Mouse (Mus musculus) megakaryocyte, embryonic 14.5 days (primary cell): Measurements from ENCODE around the gene Rab40c. TPM values are rescaled to one million over a fixed set of nuclear protein-coding genes. Genes with fewer than 3 reads are reported as not detected.

Experiments
- H3K27me3 ChIP-seq: replicated peaks from 2 replicates; pipeline ENCODE3; 2012; ENCODE audit warnings: inconsistent platforms
- H3K36me3 ChIP-seq: replicated peaks from 2 replicates; pipeline ENCODE3; 2012; ENCODE audit warnings: low read length, inconsistent platforms, mixed read lengths
- H3K4me1 ChIP-seq: 2 replicates; pipeline ENCODE4 v1.6.1; 2012; ENCODE audit warnings: inconsistent platforms
- H3K4me3 ChIP-seq: replicated peaks from 2 replicates; pipeline ENCODE3; 2012; ENCODE audit warnings: moderate library complexity, mild to moderate bottlenecking, inconsistent platforms
- H3K9me3 ChIP-seq: 2 replicates; pipeline ENCODE4 v1.6.1; 2012; ENCODE audit warnings: inconsistent platforms
- FLI1 ChIP-seq: IDR thresholded peaks from 2 replicates; pipeline ENCODE4 v1.6.1; 2012; ENCODE audit warnings: low read length, inconsistent platforms, mixed read lengths
- GATA1 ChIP-seq: IDR thresholded peaks from 3 replicates; pipeline ENCODE4 v1.6.1; 2012; ENCODE audit warnings: mixed read lengths, low read length, inconsistent platforms, borderline replicate concordance
- polyA plus RNA-seq: library from polyadenylated mRNA; stranded (reverse); fragments of >175 nt; gene quantifications from 2 replicates; pipeline ENCODE4 v1.2.3, GENCODE M21; 2012; ENCODE audit warnings: low replicate concordance; ENCODE audit not compliant: insufficient read depth

Gene Rab40c
- polyA plus RNA-seq, 1 experiment, result 8.8 TPM

DNA sequence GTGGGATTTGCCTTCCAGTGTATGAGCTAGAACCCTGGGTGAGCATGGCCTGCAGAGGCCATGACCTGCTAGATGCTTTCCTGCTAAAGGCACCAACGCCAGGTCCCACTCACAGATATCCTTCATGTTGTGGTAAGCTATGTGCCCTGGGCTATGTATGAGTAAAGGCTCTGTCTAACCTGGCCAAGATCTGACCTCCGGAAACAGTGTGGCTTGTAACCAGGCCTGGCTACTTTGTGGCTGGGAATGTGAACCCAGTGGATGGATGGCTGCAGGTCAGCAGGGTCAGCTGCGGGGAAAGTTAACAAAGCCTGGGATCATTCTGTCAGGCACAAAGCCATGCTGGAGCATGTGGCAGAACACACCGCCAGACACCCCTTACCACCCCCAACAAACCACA, 37.8 kb downstream of the Rab40c start:
- Histone ChIP-seq H3K36me3 (peaks cover 93% of the 10 kb centered on the region), H3K27me3 (no peaks in the 10 kb centered on the region), H3K4me3 (no peak overlapping the region), H3K9me3 (no peaks in the 10 kb centered on the region), H3K4me1 (peaks cover 40% of the 10 kb centered on the region)
- no peak for TF ChIP-seq FLI1
- TF ChIP-seq GATA1, result no peak

DNA sequence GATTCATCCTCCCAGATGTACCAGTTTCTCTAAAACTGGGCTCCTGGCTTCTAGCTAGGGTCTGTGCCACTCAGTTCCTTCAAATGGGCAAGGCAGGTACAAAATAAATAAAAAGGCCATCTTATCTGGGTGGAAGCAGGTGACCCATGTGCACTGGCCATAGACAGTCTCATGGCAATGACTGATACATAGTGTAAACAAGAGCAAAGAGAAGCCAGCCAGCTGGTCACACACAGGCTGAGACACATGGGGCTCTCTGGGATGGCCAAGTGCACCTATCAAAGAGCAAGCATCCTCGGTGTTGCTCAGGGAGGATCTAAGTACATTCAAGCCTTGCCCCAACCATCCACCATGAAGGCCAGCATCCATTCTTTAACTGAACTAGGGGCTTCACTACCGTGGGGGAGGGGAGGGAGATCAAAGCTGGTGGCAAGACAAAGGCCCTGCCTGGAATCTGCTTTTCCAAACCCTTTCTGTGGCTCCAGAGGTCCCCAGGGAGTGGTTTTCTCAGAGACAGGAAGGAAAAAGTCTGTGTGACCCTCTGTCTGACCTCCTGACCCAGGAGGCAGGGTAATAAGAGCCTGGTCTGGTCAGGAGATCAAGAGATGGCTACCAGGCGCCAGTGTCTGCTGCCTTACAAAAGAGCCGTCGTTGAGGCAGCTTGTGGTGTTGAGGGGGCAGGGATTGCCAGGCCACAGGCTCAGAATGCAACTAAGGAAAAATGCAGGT, 38.5 kb downstream of the Rab40c start:
- H3K4me3 ChIP-seq, result no peak overlapping the region
- peaks cover 91% of the 10 kb centered on the region for H3K36me3 ChIP-seq
- no peaks in the 10 kb centered on the region for H3K27me3 ChIP-seq
- no peak for TF ChIP-seq FLI1
- H3K9me3 ChIP-seq, result no peaks in the 10 kb centered on the region
- H3K4me1 ChIP-seq, result peaks cover 40% of the 10 kb centered on the region

- no peak within 1 kb of the TSS for H3K4me3 ChIP-seq
- H3K36me3 ChIP-seq, result peaks cover 84% of the 10 kb centered on the region
- peaks cover 40% of the 10 kb centered on the region for H3K4me1 ChIP-seq
- TF ChIP-seq GATA1 (no peak), FLI1 (no peak)
- H3K9me3 ChIP-seq, result no peaks in the 10 kb centered on the region
- H3K27me3 ChIP-seq, result no peaks in the 10 kb centered on the region
Measured at GRCm38 (mm10) chr17:25880196-25880910, 39.2 kb downstream of the Rab40c start, which contains the start of gene Wfikkn1. Wfikkn1 (minus strand) TSS chr17:25880858.

- TF ChIP-seq GATA1 (no peak), FLI1 (no peak)
- Histone ChIP-seq H3K4me1 (peaks cover 40% of the 10 kb centered on the region), H3K36me3 (peaks cover 78% of the 10 kb centered on the region), H3K9me3 (no peaks in the 10 kb centered on the region), H3K27me3 (no peaks in the 10 kb centered on the region), H3K4me3 (no peak overlapping the region)
Measured at GRCm38 (mm10) chr17:25879750-25880149, 39.8 kb downstream of the Rab40c start.

DNA sequence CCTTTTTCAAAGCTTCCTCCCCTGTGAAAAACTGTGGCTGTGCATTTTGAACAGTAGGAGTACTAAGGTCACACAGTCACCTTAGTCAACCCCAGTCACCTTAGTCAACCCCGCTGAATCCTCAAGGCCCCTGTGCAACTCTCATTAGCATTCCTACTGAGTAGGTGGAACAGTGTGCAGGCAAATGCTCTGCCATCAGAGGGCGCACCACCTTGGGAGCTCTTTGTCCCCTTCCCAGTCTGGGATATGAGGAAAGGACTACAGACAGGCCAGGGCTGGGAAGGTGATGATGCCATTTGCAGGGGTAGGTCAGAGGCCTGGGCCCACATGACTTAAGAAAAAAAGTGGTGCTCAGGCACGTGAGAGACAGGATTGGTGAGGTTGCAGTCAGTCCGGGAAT, 40.3 kb downstream of the Rab40c start:
- peaks cover 45% of the 10 kb centered on the region for H3K4me1 ChIP-seq
- H3K27me3 ChIP-seq, result no peaks in the 10 kb centered on the region
- TF ChIP-seq GATA1, result no peak
- no peak for TF ChIP-seq FLI1
- H3K4me3 ChIP-seq, result no peak overlapping the region
- H3K9me3 ChIP-seq, result no peaks in the 10 kb centered on the region
- H3K36me3 ChIP-seq, result peaks cover 73% of the 10 kb centered on the region

DNA sequence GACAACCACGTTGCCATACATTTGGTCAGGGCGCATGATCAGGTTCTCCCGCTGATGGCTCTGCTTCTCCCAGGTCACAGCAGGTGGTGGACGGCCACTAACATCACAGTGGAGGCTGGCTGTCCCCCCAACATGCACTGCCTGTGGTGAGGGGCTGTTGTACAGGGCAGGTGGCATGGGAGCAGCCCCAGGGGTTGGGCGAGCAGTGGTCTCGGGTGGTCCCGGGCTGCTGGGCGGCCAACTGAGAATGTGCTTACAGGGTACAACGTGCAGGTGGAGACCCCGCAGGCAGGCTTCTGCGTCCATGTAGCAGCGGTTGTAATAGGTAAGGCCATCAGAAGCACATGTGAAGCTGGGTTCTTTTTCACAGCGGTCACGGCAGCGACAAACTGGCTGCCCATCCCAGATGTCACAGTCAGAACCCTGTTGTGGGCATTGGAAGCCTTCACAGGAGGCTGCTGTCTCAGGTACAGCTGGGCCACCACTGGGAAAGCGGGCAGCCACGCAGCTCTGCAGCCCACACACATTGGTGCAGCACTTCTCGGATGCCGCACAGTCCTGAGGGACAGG, 40.8 kb downstream of the Rab40c start:
- no peaks in the 10 kb centered on the region for H3K9me3 ChIP-seq
- H3K4me3 ChIP-seq, result no peak overlapping the region
- H3K27me3 ChIP-seq, result no peaks in the 10 kb centered on the region
- peaks cover 67% of the 10 kb centered on the region for H3K36me3 ChIP-seq
- peaks cover 50% of the 10 kb centered on the region for H3K4me1 ChIP-seq
- TF ChIP-seq FLI1 (no peak), GATA1 (no peak)

- Histone ChIP-seq H3K9me3 (no peaks in the 10 kb centered on the region), H3K4me3 (peak overlapping the region; percentile 9), H3K36me3 (peaks cover 60% of the 10 kb centered on the region), H3K27me3 (no peaks in the 10 kb centered on the region), H3K4me1 (peaks cover 53% of the 10 kb centered on the region)
- TF ChIP-seq FLI1 (no peak), GATA1 (no peak)
Measured at GRCm38 (mm10) chr17:25877741-25878610, 41.6 kb downstream of the Rab40c start.

DNA sequence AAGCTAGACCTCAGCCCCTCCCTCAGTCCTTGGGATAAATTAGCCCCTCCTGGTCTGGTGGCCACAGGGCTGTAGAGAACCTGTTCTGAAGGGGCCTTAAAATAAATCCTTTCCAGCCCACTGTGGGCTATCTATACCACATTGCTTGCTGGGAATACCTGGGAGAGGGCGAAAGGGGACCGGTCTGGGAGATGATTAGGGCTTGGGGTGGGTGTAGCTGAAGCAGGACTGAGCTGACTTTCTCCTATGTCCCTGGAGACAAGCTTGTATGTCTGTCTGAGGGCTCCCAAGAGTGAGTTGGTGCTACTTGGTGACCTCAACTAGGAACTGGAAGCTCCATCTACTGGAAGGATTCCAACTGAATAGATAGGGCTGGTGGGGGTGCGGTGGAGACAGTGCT, 42.5 kb downstream of the Rab40c start:
- no peak overlapping the region for H3K4me3 ChIP-seq

GRCm38 (mm10) chr17:25876347-25876915, 43.1 kb downstream of the Rab40c start:
- Histone ChIP-seq H3K27me3 (no peaks in the 10 kb centered on the region), H3K4me3 (peak overlapping the region; percentile 100)

More for the DNA sequence above, 42.5 kb downstream of the Rab40c start:
- Histone ChIP-seq H3K4me1 (peaks cover 57% of the 10 kb centered on the region), H3K27me3 (no peaks in the 10 kb centered on the region), H3K9me3 (no peaks in the 10 kb centered on the region), H3K36me3 (peaks cover 51% of the 10 kb centered on the region)
- TF ChIP-seq GATA1 (no peak), FLI1 (no peak)

More at GRCm38 (mm10) chr17:25876347-25876915, 43.1 kb downstream of the Rab40c start:
- no peaks in the 10 kb centered on the region for H3K9me3 ChIP-seq
- H3K4me1 ChIP-seq, result peaks cover 62% of the 10 kb centered on the region
- no peak for TF ChIP-seq GATA1
- no peak for TF ChIP-seq FLI1
- peaks cover 45% of the 10 kb centered on the region for H3K36me3 ChIP-seq
